Mouse (Mus musculus): ENCODE measurements around the gene Klhdc7b. TPM values are rescaled to one million over a fixed set of nuclear protein-coding genes. Genes with fewer than 3 reads are reported as not detected.
A peak's percentile ranks its signal among the peaks of the same experiment; 100 is the strongest.

Gene Klhdc7b
- polyA plus RNA-seq, 1 experiment from 2014 or later: not detected

DNA sequence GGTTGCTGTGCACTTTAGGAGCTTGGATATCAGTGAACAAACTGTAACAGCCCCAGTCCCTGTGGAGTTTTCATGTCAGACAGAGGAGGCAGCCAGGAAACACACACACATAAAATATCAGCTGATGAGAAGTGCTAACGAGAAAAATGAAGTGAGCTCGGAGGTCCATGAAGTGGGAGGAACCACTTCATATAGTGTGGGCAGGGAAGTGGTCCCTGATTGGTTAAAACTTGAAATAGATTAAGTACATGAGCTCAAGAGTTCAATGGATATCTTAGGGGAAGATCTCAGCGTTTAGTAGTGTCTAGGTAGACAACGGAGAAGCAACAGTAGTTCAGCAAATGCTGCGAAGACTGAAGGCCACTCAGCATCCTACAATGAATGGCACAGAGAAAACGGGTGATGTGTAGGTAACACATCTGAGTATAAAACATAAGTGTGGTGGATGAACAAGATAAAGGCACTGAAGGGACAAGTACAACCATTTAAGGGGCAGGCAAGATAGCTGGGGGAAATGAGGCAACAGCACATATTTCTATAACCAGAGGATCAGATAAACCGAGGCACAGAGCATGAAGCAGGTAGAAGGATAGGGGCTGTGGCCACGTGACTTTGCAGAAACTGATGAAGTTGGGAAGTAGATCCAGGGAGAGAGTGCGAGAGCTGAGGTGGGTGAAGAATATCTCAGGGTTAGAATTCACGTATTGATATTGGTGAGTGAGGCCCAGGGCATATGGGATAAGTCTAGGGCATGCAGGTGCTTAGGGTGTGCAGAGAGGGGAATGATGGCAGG is 20.3 kb downstream of the Klhdc7b start:
- 54% methylated on average over 10 of the region's 10 CpGs for WGBS (ENCODE audit: insufficient replicate concordance)
- ATAC-seq (ENCODE audit: low read depth): no peak

DNA sequence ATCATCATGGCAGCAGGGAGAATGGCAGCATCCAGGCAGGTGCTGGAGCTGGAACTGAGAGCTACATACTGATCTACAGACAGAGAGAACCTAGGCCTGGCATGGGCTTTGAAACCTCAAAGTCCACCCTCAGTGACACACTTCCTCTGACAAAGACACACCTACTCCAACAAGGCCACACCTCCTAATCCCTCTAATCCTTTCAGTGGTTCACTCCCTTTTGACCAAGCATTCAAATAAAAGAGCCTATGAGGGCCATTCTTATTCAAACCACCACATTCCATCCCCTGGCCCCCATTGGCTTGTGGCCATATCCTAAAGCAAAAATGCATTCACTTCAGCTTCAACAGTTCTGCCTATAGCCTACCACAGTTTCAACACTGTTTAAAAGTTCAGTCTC is 22.0 kb downstream of the Klhdc7b start:
- Histone ChIP-seq H3K9me3 (replicated peaks; ENCODE audit: control insufficient read depth, low read length) (no peaks in the 10 kb centered on the region), H3K4me2 (ENCODE audit: low read depth, low read length) (no peak overlapping the region)

More for the DNA sequence above, 20.3 kb downstream of the Klhdc7b start:
- no peaks in the 10 kb centered on the region for H3K27me3 ChIP-seq (ENCODE audit: control insufficient read depth, insufficient read depth, low read depth, low read length)
- H3K9me3 ChIP-seq (replicated peaks; ENCODE audit: control insufficient read depth, low read length): no peaks in the 10 kb centered on the region
- H3K27ac ChIP-seq (ENCODE audit: low read length): no peak overlapping the region
- no peak overlapping the region for H3K9ac ChIP-seq (ENCODE audit: low read depth, low read length)
- no peaks in the 10 kb centered on the region for H3K4me1 ChIP-seq (ENCODE audit: control insufficient read depth, low read depth, low read length)
- no peaks in the 10 kb centered on the region for H3K36me3 ChIP-seq (ENCODE audit: control insufficient read depth, insufficient read depth)
- no peak overlapping the region for H3K4me3 ChIP-seq (ENCODE audit: low read depth, low read length)
- no peak overlapping the region for H3K4me2 ChIP-seq (ENCODE audit: low read depth, low read length)

DNA sequence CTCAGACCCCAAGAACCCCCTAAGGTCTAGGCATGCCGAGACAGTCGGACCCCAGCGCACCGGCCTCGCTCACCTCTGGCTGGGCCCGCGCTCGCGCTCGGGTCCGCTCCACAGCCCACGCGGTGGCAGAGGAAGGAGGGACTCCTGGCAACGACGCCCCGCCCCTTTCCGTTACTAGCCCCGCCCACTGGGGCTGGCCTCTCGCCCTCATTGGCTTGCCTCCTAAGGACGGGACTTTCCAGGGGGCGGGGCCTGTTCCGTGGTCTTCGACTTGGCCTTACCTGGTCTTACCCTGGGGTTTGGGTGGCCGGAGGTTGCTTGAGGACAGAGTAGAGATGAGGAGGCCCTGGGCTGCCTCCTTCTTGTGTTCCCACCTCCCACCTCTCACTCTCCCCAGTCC is 25.4 kb downstream of the Klhdc7b start, which contains the start of gene Syce3:
Gene Syce3, minus strand, starts transcription at position 386 of the 400 bp plus-strand sequence.
- no peaks in the 10 kb centered on the region for H3K4me1 ChIP-seq (ENCODE audit: control insufficient read depth, low read depth, low read length)
- H3K9ac ChIP-seq (ENCODE audit: low read depth, low read length): no peak within 1 kb of the TSS

More for the DNA sequence above, 22.0 kb downstream of the Klhdc7b start:
- no peaks in the 10 kb centered on the region for H3K27me3 ChIP-seq (ENCODE audit: control insufficient read depth, insufficient read depth, low read depth, low read length)
- H3K36me3 ChIP-seq (ENCODE audit: control insufficient read depth, insufficient read depth): no peaks in the 10 kb centered on the region
- H3K9ac ChIP-seq (ENCODE audit: low read depth, low read length): no peak overlapping the region
- H3K4me3 ChIP-seq (ENCODE audit: low read depth, low read length): no peak overlapping the region
- ATAC-seq (ENCODE audit: low read depth): no peak
- no peaks in the 10 kb centered on the region for H3K4me1 ChIP-seq (ENCODE audit: control insufficient read depth, low read depth, low read length)
- H3K27ac ChIP-seq (ENCODE audit: low read length): no peak overlapping the region

DNA sequence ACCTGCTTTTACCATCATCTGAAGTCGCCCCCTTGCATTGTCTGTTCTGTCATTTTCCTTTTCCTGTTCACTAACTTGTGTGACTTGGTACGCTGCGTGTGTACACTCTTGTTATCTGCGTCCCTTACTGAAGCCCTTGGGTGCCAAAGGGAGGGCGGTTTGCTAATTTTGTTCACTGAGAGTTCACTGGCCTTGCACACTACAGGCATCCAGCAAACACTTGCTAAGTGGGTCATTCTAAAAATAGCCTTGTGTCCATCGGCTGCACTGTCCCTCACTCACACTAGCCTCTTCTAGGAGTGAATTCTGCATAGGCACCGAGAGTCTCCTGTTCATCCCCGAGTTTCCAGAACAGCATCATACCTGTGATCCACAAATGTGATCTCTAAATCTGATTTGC is 30.6 kb downstream of the Klhdc7b start:
- no peaks in the 10 kb centered on the region for H3K4me1 ChIP-seq (ENCODE audit: control insufficient read depth, low read depth, low read length)
- 70% methylated on average over 8 of the region's 8 CpGs for WGBS (ENCODE audit: insufficient replicate concordance)

More for the DNA sequence above, 25.4 kb downstream of the Klhdc7b start, which contains the start of gene Syce3:
- no peaks in the 10 kb centered on the region for H3K9me3 ChIP-seq (replicated peaks; ENCODE audit: control insufficient read depth, low read length)
- H3K4me2 ChIP-seq (ENCODE audit: low read depth, low read length): no peak within 1 kb of the TSS
- no peaks in the 10 kb centered on the region for H3K36me3 ChIP-seq (ENCODE audit: control insufficient read depth, insufficient read depth)
- 79% methylated on average over 24 of the region's 24 CpGs for WGBS (ENCODE audit: insufficient replicate concordance)
- no peak for ATAC-seq (ENCODE audit: low read depth)
- H3K4me3 ChIP-seq (ENCODE audit: low read depth, low read length): no peak within 1 kb of the TSS
- H3K27me3 ChIP-seq (ENCODE audit: control insufficient read depth, insufficient read depth, low read depth, low read length): no peaks in the 10 kb centered on the region
- no peak within 1 kb of the TSS for H3K27ac ChIP-seq (ENCODE audit: low read length)

DNA sequence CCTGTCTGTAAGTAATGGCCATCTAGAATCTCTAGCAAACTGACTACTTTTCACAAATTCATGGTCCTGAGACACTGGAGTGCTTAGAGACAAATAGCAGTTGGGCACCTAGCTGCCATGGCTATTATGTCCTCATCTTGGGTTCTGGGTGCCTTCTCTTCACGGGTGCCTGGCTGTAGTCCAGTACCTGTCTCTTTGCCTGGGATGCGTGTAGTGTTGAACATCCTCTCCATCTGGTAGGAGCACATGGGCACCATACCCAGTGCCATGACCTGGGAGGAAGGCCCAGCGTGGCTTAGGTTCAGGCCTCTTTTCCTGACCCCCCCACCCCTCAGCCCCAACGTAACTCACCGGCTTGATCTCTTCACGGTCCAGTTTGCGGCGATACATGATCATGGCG is 37.2 kb downstream of the Klhdc7b start:
- Histone ChIP-seq H3K4me3 (ENCODE audit: low read depth, low read length) (no peak overlapping the region), H3K4me2 (ENCODE audit: low read depth, low read length) (no peak overlapping the region), H3K4me1 (ENCODE audit: control insufficient read depth, low read depth, low read length) (no peaks in the 10 kb centered on the region; the same call in 1 of the 2 replicates), H3K9me3 (replicated peaks; ENCODE audit: control insufficient read depth, low read length) (no peaks in the 10 kb centered on the region), H3K36me3 (ENCODE audit: control insufficient read depth, insufficient read depth) (no peaks in the 10 kb centered on the region; the same call in 1 of the 2 replicates), H3K27me3 (ENCODE audit: control insufficient read depth, insufficient read depth, low read depth, low read length) (no peaks in the 10 kb centered on the region), H3K9ac (ENCODE audit: low read depth, low read length) (no peak overlapping the region), H3K27ac (ENCODE audit: low read length) (no peak overlapping the region)
- WGBS (ENCODE audit: insufficient replicate concordance): 83% methylated on average over 9 of the region's 9 CpGs
- no peak for ATAC-seq (ENCODE audit: low read depth)

More for the DNA sequence above, 30.6 kb downstream of the Klhdc7b start:
- Histone ChIP-seq H3K27ac (ENCODE audit: low read length) (no peak overlapping the region), H3K9ac (ENCODE audit: low read depth, low read length) (no peak overlapping the region), H3K27me3 (ENCODE audit: control insufficient read depth, insufficient read depth, low read depth, low read length) (no peaks in the 10 kb centered on the region), H3K4me2 (ENCODE audit: low read depth, low read length) (no peak overlapping the region), H3K4me3 (ENCODE audit: low read depth, low read length) (no peak overlapping the region), H3K9me3 (replicated peaks; ENCODE audit: control insufficient read depth, low read length) (no peaks in the 10 kb centered on the region), H3K36me3 (ENCODE audit: control insufficient read depth, insufficient read depth) (no peaks in the 10 kb centered on the region)
- ATAC-seq (ENCODE audit: low read depth): no peak

DNA sequence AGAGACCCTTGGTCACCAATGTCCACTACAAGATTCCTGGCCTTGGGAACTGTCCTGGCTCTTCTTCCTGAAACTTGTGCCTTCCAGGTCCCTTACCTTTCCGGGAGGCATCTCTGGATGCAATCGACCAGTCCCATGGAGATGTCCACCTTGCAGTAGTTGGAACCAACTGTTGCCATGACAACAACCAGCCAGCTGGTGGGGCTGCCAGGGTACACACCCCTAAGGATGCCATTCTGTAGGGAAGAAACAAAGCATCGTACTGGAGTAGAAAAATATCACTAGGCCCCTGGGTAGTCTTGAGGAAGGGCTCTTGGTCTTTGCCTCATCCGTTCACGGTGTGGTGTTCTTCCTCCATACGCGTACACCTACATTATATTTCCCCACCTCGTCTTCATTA is 39.9 kb downstream of the Klhdc7b start:
- H3K4me1 ChIP-seq (ENCODE audit: control insufficient read depth, low read depth, low read length): peaks cover 7% of the 10 kb centered on the region
- no peak overlapping the region for H3K27ac ChIP-seq (ENCODE audit: low read length)
- ATAC-seq (ENCODE audit: low read depth): no peak
- no peak overlapping the region for H3K4me2 ChIP-seq (ENCODE audit: low read depth, low read length)
- H3K9ac ChIP-seq (ENCODE audit: low read depth, low read length): no peak overlapping the region
- H3K36me3 ChIP-seq (ENCODE audit: control insufficient read depth, insufficient read depth): no peaks in the 10 kb centered on the region; the same call in 1 of the 2 replicates
- no peaks in the 10 kb centered on the region for H3K27me3 ChIP-seq (ENCODE audit: control insufficient read depth, insufficient read depth, low read depth, low read length)
- no peaks in the 10 kb centered on the region for H3K9me3 ChIP-seq (replicated peaks; ENCODE audit: control insufficient read depth, low read length)
- no peak overlapping the region for H3K4me3 ChIP-seq (ENCODE audit: low read depth, low read length)
- 78% methylated on average over 8 of the region's 8 CpGs for WGBS (ENCODE audit: insufficient replicate concordance)

DNA sequence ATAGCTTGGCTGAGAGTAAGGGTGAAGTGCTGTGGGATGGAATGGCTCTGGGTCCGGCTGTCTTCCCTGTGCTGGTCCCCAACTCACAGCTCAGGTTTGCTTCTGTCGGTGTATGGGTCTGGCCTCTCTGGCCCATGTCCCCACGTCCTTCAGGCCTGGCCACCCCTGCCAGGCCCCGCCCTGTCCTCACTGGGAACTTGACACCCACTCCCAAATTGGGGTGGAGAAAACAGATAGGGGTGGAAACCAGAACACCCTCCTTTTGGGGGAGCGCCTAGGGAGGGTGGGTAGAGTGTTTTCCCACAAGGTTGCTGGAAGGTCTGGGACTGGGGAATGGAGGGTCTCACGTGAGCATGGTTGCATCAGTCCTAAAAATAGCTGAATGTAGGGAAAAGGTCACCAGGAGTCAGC is 41.0 kb downstream of the Klhdc7b start, which contains the start of gene Cpt1b:
Gene Cpt1b, minus strand, starts transcription at position 153 of the 411 bp plus-strand sequence.
- H3K4me2 ChIP-seq (ENCODE audit: low read depth, low read length): peak within 1 kb of the TSS; percentile 36
- 62% methylated on average over 6 of the region's 6 CpGs for WGBS (ENCODE audit: insufficient replicate concordance)
- H3K27ac ChIP-seq (ENCODE audit: low read length): no peak within 1 kb of the TSS
- no peaks in the 10 kb centered on the region for H3K27me3 ChIP-seq (ENCODE audit: control insufficient read depth, insufficient read depth, low read depth, low read length)
- peak within 1 kb of the TSS; percentile 25; the same call in 1 of the 2 replicates for H3K4me3 ChIP-seq (ENCODE audit: low read depth, low read length)
- ATAC-seq (ENCODE audit: low read depth): no peak
- peaks cover 7% of the 10 kb centered on the region for H3K4me1 ChIP-seq (ENCODE audit: control insufficient read depth, low read depth, low read length)
- no peaks in the 10 kb centered on the region; the same call in 1 of the 2 replicates for H3K36me3 ChIP-seq (ENCODE audit: control insufficient read depth, insufficient read depth)
- H3K9ac ChIP-seq (ENCODE audit: low read depth, low read length): no peak within 1 kb of the TSS
- H3K9me3 ChIP-seq (replicated peaks; ENCODE audit: control insufficient read depth, low read length): no peaks in the 10 kb centered on the region

DNA sequence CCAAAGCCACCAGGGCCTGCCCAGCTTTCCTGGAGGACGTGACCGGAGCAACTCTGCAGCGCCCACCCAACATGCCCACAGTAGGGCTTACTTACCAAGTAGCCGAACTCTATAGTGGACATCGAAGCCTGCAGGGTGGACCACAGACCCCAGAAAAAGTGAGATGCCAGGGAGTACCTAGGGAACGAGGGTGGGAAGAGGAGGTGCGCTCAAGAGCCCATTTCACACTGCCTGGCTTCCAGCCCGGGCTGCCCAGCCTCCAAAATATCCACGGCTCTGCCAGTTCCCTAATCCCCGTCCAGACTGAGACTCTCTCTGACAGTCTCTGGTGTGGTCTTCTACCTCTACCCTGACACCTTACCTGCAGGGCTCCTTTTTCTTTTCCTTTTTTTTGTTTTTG is 42.0 kb downstream of the Klhdc7b start:
- Histone ChIP-seq H3K4me1 (ENCODE audit: control insufficient read depth, low read depth, low read length) (peaks cover 14% of the 10 kb centered on the region), H3K27me3 (ENCODE audit: control insufficient read depth, insufficient read depth, low read depth, low read length) (no peaks in the 10 kb centered on the region), H3K9ac (ENCODE audit: low read depth, low read length) (no peak overlapping the region), H3K4me3 (ENCODE audit: low read depth, low read length) (no peak overlapping the region), H3K9me3 (replicated peaks; ENCODE audit: control insufficient read depth, low read length) (no peaks in the 10 kb centered on the region), H3K27ac (ENCODE audit: low read length) (no peak overlapping the region), H3K36me3 (ENCODE audit: control insufficient read depth, insufficient read depth) (no peaks in the 10 kb centered on the region; the same call in 1 of the 2 replicates), H3K4me2 (ENCODE audit: low read depth, low read length) (no peak overlapping the region)
- WGBS (ENCODE audit: insufficient replicate concordance): 84% methylated on average over 10 of the region's 10 CpGs
- no peak for ATAC-seq (ENCODE audit: low read depth)

DNA sequence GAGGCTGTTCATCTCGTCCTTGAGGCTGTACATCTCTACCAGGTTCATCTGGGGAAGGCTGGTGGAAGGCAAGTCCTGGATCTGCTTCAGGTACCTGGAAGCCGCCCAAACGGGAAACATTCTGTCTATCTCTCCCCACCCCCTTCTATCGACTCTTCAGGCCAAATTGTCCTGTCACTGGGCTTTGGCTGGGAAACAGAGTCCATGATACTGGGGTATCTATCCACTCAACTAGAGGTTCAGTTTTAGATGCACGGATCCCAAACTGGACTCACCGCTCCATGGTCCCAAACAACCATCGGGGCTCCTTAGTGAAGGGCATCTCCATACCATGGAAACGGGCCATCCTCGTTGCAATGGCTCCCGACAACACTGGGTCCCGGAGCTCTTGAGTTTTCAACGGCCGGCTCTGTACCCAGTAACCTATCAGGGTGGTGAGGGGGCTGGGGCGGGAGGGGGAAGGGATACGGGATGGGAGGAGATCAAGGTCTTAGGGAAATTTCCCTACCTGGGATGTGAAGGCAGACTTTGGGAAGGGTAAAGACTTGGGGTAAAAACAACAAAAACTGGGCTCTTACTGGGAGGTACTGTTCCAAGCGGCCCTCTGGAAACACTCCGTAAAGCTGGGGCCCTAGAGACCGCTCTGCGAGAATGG is 43.5 kb downstream of the Klhdc7b start:
- WGBS (ENCODE audit: insufficient replicate concordance): 88% methylated on average over 19 of the region's 19 CpGs
- Histone ChIP-seq H3K4me1 (ENCODE audit: control insufficient read depth, low read depth, low read length) (peaks cover 14% of the 10 kb centered on the region), H3K27me3 (ENCODE audit: control insufficient read depth, insufficient read depth, low read depth, low read length) (no peaks in the 10 kb centered on the region), H3K4me2 (ENCODE audit: low read depth, low read length) (peak overlapping the region; percentile 94), H3K36me3 (ENCODE audit: control insufficient read depth, insufficient read depth) (no peaks in the 10 kb centered on the region; the same call in 1 of the 2 replicates), H3K9ac (ENCODE audit: low read depth, low read length) (peak overlapping the region; percentile 92), H3K4me3 (ENCODE audit: low read depth, low read length) (peak overlapping the region; percentile 88), H3K27ac (ENCODE audit: low read length) (no peak overlapping the region), H3K9me3 (replicated peaks; ENCODE audit: control insufficient read depth, low read length) (no peaks in the 10 kb centered on the region)
- no peak for ATAC-seq (ENCODE audit: low read depth)

Measured in liver, embryonic 16.5 days (tissue).